Mouse (Mus musculus): Measurements from ENCODE around the gene Rpl5. TPM values are rescaled to one million over a fixed set of nuclear protein-coding genes. Genes with fewer than 3 reads are reported as not detected.

Rpl5 gene
- total and polyA plus RNA-seq, 3 experiments = 12.5 to 31.4 (median 29.2) TPM

GRCm38 (mm10) chr5:107904325-107904724, 4.0 kb downstream of the Rpl5 start:
- no peaks in the 10 kb centered on the region for H3K27me3 ChIP-seq (ENCODE audit: control insufficient read depth, insufficient read depth, low read length)
- no peak for DNase-seq
- no peak overlapping the region for H3K9ac ChIP-seq (ENCODE audit: low read depth, low read length)
- no peak for TF ChIP-seq POLR2A (IDR thresholded peaks at IDR 0.05; ENCODE audit: insufficient read depth, low read depth, low read length)
- H3K4me1 ChIP-seq (ENCODE audit: control insufficient read depth, insufficient read depth, low read length) = no peaks in the 10 kb centered on the region; the same call in 1 of the 2 replicates
- no peak overlapping the region for H3K27ac ChIP-seq
- 52% methylated on average over 3 of the region's 3 CpGs for WGBS
- intact Hi-C loops (cut with DNase I) = loop anchor here (5.0 to 10.0 kb wide), 3 partner anchors 228 to 560 kb away; partner anchors contain the start of genes Ccdc18, Dr1, Pcgf3 and Tmed5
- peaks cover 1% of the 10 kb centered on the region; the same call in 1 of the 2 replicates for H3K79me2 ChIP-seq (replicated peaks; ENCODE audit: control insufficient read depth, insufficient read depth, low read length)
- no peak overlapping the region for H3K4me3 ChIP-seq
- H3K36me3 ChIP-seq (ENCODE audit: control insufficient read depth, insufficient read depth, low read length) = peaks cover 34% of the 10 kb centered on the region

GRCm38 (mm10) chr5:107908514-107909110, 8.3 kb downstream of the Rpl5 start:
- Histone ChIP-seq H3K27ac (no peak overlapping the region), H3K79me2 (replicated peaks; ENCODE audit: control insufficient read depth, insufficient read depth, low read length) (no peaks in the 10 kb centered on the region), H3K27me3 (ENCODE audit: control insufficient read depth, insufficient read depth, low read length) (no peaks in the 10 kb centered on the region), H3K9ac (ENCODE audit: low read depth, low read length) (no peak overlapping the region), H3K4me3 (no peak overlapping the region), H3K4me1 (ENCODE audit: control insufficient read depth, insufficient read depth, low read length) (no peaks in the 10 kb centered on the region), H3K36me3 (ENCODE audit: control insufficient read depth, insufficient read depth, low read length) (peaks cover 14% of the 10 kb centered on the region)
- TF ChIP-seq CTCF (IDR thresholded peaks at IDR 0.05) (no peak), POLR2A (IDR thresholded peaks at IDR 0.05; ENCODE audit: insufficient read depth, low read depth, low read length) (no peak)
- intact Hi-C loops (cut with DNase I) = loop anchor here (10.0 kb wide), 1 partner anchor 556 kb away; the partner anchor contains the start of gene Pcgf3
- 76% methylated on average over 2 of the region's 2 CpGs for WGBS
- no peak for DNase-seq

GRCm38 (mm10) chr5:107909668-107910067, 9.4 kb downstream of the Rpl5 start:
- peaks cover 11% of the 10 kb centered on the region for H3K36me3 ChIP-seq (ENCODE audit: control insufficient read depth, insufficient read depth, low read length)
- intact Hi-C loops (cut with DNase I) = loop anchor here (10.0 kb wide), 1 partner anchor 555 kb away; the partner anchor contains the start of gene Pcgf3
- H3K27me3 ChIP-seq (ENCODE audit: control insufficient read depth, insufficient read depth, low read length) = no peaks in the 10 kb centered on the region
- H3K4me1 ChIP-seq (ENCODE audit: control insufficient read depth, insufficient read depth, low read length) = no peaks in the 10 kb centered on the region
- TF ChIP-seq POLR2A (IDR thresholded peaks at IDR 0.05; ENCODE audit: insufficient read depth, low read depth, low read length) (no peak), CTCF (IDR thresholded peaks at IDR 0.05) (no peak), EP300 (IDR thresholded peaks at IDR 0.05; ENCODE audit: insufficient read depth, low read depth, low read length) (no peak)
- H3K9ac ChIP-seq (ENCODE audit: low read depth, low read length) = no peak overlapping the region
- no peak for DNase-seq
- H3K79me2 ChIP-seq (replicated peaks; ENCODE audit: control insufficient read depth, insufficient read depth, low read length) = no peaks in the 10 kb centered on the region
- no peak overlapping the region for H3K4me3 ChIP-seq
- H3K27ac ChIP-seq = no peak overlapping the region
- 88% methylated on average over 3 of the region's 3 CpGs for WGBS

- Histone ChIP-seq H3K9ac (ENCODE audit: low read depth, low read length) (no peak overlapping the region), H3K36me3 (ENCODE audit: control insufficient read depth, insufficient read depth, low read length) (peaks cover 9% of the 10 kb centered on the region), H3K4me1 (ENCODE audit: control insufficient read depth, insufficient read depth, low read length) (no peaks in the 10 kb centered on the region), H3K27ac (no peak overlapping the region), H3K79me2 (replicated peaks; ENCODE audit: control insufficient read depth, insufficient read depth, low read length) (no peaks in the 10 kb centered on the region), H3K27me3 (ENCODE audit: control insufficient read depth, insufficient read depth, low read length) (no peaks in the 10 kb centered on the region), H3K4me3 (no peak overlapping the region)
- DNase-seq = no peak
- no peak for TF ChIP-seq CTCF (IDR thresholded peaks at IDR 0.05)
- no peak for TF ChIP-seq POLR2A (IDR thresholded peaks at IDR 0.05; ENCODE audit: insufficient read depth, low read depth, low read length)
- no peak for TF ChIP-seq EP300 (IDR thresholded peaks at IDR 0.05; ENCODE audit: insufficient read depth, low read depth, low read length)
- intact Hi-C loops (cut with DNase I) = no loop called here
- WGBS = 63% methylated on average over 5 of the region's 5 CpGs
Observed at GRCm38 (mm10) chr5:107910084-107910616, 9.8 kb downstream of the Rpl5 start.

GRCm38 (mm10) chr5:107911012-107911411, 10.7 kb downstream of the Rpl5 start:
- H3K27me3 ChIP-seq (ENCODE audit: control insufficient read depth, insufficient read depth, low read length) = no peaks in the 10 kb centered on the region
- H3K36me3 ChIP-seq (ENCODE audit: control insufficient read depth, insufficient read depth, low read length) = peaks cover 4% of the 10 kb centered on the region
- no peak overlapping the region for H3K4me3 ChIP-seq
- H3K27ac ChIP-seq = no peak overlapping the region
- TF ChIP-seq POLR2A (IDR thresholded peaks at IDR 0.05; ENCODE audit: insufficient read depth, low read depth, low read length) = no peak
- TF ChIP-seq CTCF (IDR thresholded peaks at IDR 0.05) = no peak
- no peak for TF ChIP-seq EP300 (IDR thresholded peaks at IDR 0.05; ENCODE audit: insufficient read depth, low read depth, low read length)
- no peaks in the 10 kb centered on the region for H3K79me2 ChIP-seq (replicated peaks; ENCODE audit: control insufficient read depth, insufficient read depth, low read length)
- intact Hi-C loops (cut with DNase I) = no loop called here
- WGBS = 87% methylated on average over 5 of the region's 5 CpGs
- DNase-seq = no peak
- H3K4me1 ChIP-seq (ENCODE audit: control insufficient read depth, insufficient read depth, low read length) = no peaks in the 10 kb centered on the region
- no peak overlapping the region for H3K9ac ChIP-seq (ENCODE audit: low read depth, low read length)

GRCm38 (mm10) chr5:107915280-107915679, 15.0 kb downstream of the Rpl5 start:
- 51% methylated on average over 4 of the region's 4 CpGs for WGBS
- H3K9ac ChIP-seq (ENCODE audit: low read depth, low read length) = no peak overlapping the region
- no peak overlapping the region for H3K4me3 ChIP-seq
- intact Hi-C loops (cut with DNase I) = no loop called here
- no peaks in the 10 kb centered on the region for H3K36me3 ChIP-seq (ENCODE audit: control insufficient read depth, insufficient read depth, low read length)
- no peaks in the 10 kb centered on the region for H3K27me3 ChIP-seq (ENCODE audit: control insufficient read depth, insufficient read depth, low read length)
- no peak overlapping the region for H3K27ac ChIP-seq
- no peaks in the 10 kb centered on the region for H3K79me2 ChIP-seq (replicated peaks; ENCODE audit: control insufficient read depth, insufficient read depth, low read length)
- TF ChIP-seq EP300 (IDR thresholded peaks at IDR 0.05; ENCODE audit: insufficient read depth, low read depth, low read length) (no peak), CTCF (IDR thresholded peaks at IDR 0.05) (no peak), POLR2A (IDR thresholded peaks at IDR 0.05; ENCODE audit: insufficient read depth, low read depth, low read length) (no peak)
- no peak for DNase-seq
- no peaks in the 10 kb centered on the region for H3K4me1 ChIP-seq (ENCODE audit: control insufficient read depth, insufficient read depth, low read length)

Data from heart, adult 2 months (tissue).